Mouse (Mus musculus) olfactory bulb, adult 2 months (tissue): ENCODE measurements around the gene Angptl1.

Experiments
- CTCF ChIP-seq: fragments of 200-500 bp; IDR thresholded peaks from 2 replicates; pipeline ENCODE4 v1.5.1; 2012; ENCODE audit warnings: low read depth, mild to moderate bottlenecking, low read length, moderate library complexity; ENCODE audit not compliant: insufficient read depth
- POLR2A ChIP-seq: fragments of 200-500 bp; IDR thresholded peaks from 2 replicates; pipeline ENCODE4 v1.6.1; 2012; ENCODE audit warnings: mild to moderate bottlenecking, low read depth, low read length, moderate library complexity; ENCODE audit not compliant: insufficient read depth

DNA sequence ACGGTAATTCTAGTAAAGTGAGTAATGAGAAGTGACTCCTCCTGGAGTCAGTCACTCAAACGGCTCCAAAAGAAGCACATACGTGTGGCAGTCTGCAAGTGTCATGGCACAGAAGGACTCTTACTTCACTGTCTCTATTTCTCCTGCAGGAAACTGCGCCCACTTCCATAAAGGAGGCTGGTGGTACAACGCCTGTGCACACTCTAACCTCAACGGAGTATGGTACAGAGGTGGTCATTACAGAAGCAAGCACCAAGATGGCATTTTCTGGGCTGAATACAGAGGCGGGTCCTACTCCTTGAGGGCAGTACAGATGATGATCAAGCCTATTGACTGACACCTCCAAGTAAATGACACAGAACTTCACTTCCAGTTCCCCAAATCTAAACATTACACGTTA, 21.9 kb downstream of the Angptl1 start:
- TF ChIP-seq POLR2A (no peak), CTCF (no peak)
